Mouse (Mus musculus) embryonic fibroblast, embryonic 13.5 days (primary cell): ENCODE results near the gene Micall2.

Experiments
- CTCF ChIP-seq: IDR thresholded peaks from 2 replicates; pipeline ENCODE4 v1.5.1; 2011; ENCODE audit warnings: mild to moderate bottlenecking, control low read depth, low read length, moderate library complexity, borderline replicate concordance; ENCODE audit not compliant: insufficient read depth
- POLR2A ChIP-seq: IDR thresholded peaks from 2 replicates; pipeline ENCODE4 v1.6.1; 2011; ENCODE audit warnings: low read depth, mild to moderate bottlenecking, control low read depth, low read length, moderate library complexity

DNA sequence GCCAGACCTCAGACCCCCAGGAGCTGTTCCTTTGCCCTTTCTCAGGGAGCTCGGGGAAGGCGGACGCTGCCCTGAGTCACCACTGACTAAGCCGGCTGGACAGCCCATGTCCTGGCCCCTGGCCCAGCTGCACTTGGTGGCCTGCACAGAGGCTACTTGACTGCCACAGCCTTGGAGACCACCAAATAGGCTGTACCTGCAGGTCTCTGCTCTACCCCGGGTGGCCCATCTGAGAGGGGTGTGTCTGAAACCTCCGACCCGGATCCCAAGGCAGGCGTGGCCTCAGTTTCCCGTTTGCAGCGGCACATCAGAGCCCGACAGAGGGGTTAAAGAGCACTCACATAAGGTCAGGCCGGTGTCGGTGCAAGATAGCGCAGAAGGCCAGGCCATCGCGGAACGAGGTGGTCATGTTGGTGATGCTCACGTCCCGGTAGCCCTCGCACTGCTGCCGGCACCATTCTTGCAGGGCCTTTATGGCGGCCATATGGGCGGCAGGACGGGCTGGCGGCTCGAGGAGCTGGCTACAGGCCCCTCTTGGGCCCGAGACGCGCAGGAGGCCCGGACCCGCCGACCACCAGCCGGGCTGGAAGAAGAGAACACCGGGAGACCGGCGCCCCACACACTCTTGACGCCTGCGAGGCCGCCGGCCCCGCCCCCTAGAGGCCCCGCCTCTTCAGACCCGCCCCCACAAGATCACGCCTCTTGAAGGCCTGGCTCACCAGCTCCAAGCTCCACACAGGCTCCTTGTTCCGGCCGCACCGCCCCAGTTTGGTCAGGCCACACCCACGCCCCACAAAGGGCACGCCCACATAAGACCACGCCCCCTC is at the start of gene Micall2:
- no peak for TF ChIP-seq CTCF
- peak; percentile 38 for TF ChIP-seq POLR2A
